Mouse (Mus musculus) midbrain, embryonic 11.5 days (tissue): ENCODE measurements around the gene Gpr6. TPM values are rescaled to one million over a fixed set of nuclear protein-coding genes. Genes with fewer than 3 reads are reported as not detected.

ENCODE experiments used
- ATAC-seq: fragments of 200-750 bp; cut with Nextera tagmentation; 2 replicates; pipeline ENCODE4 v1.8.0; 2017; ENCODE audit warnings: moderate TSS enrichment, moderate library complexity; ENCODE audit not compliant: low FRiP score
- DNase-seq: peaks from one replicate; pipeline ENCODE4 v3.0.0; 2015; ENCODE audit warnings: low spot score; ENCODE audit errors: missing footprints
- H3K27ac ChIP-seq: fragments of 300-500 bp; sonication (generic); 2 replicates; pipeline ENCODE4 v1.5.1; 2014; ENCODE audit warnings: low read depth, low read length
- H3K27me3 ChIP-seq: fragments of 300-500 bp; sonication (generic); 2 replicates; pipeline ENCODE4 v1.6.1; 2014; ENCODE audit warnings: mild to moderate bottlenecking, low read length, moderate library complexity, mixed read lengths; ENCODE audit not compliant: control insufficient read depth, insufficient read depth
- H3K36me3 ChIP-seq: fragments of 300-500 bp; sonication (generic); 2 replicates; pipeline ENCODE4 v1.6.1; 2014; ENCODE audit warnings: mild to moderate bottlenecking, low read length, moderate library complexity, mixed read lengths; ENCODE audit not compliant: control insufficient read depth, insufficient read depth
- H3K4me1 ChIP-seq: fragments of 300-500 bp; sonication (generic); 2 replicates; pipeline ENCODE4 v1.6.1; 2014; ENCODE audit warnings: low read length; ENCODE audit not compliant: control insufficient read depth, insufficient read depth
- H3K4me2 ChIP-seq: fragments of 300-500 bp; sonication (generic); 2 replicates; pipeline ENCODE4 v1.6.1; 2014; ENCODE audit warnings: mild to moderate bottlenecking, moderate library complexity
- H3K4me3 ChIP-seq: fragments of 300-500 bp; sonication (generic); 2 replicates; pipeline ENCODE4 v1.5.1; 2014; ENCODE audit warnings: low read depth, low read length
- H3K9ac ChIP-seq: fragments of 300-500 bp; sonication (generic); 2 replicates; pipeline ENCODE4 v1.6.1; 2014; ENCODE audit warnings: low read length
- H3K9me3 ChIP-seq: fragments of 300-500 bp; sonication (generic); 2 replicates; pipeline ENCODE4 v1.6.1; 2016; ENCODE audit warnings: low read length; ENCODE audit not compliant: control insufficient read depth
- WGBS: fragments of 180-500 bp; shearing (Covaris S2); extraction: QIAGEN DNeasy Blood & Tissue Kit; methylation state at CpG from one replicate; pipeline ENCODE4 v1.1.7; 2014; 5-methylcytosine and 5-hydroxymethylcytosine counted together
- polyA plus RNA-seq: library from polyadenylated mRNA; unstranded; fragments of >200 nt; fragmentation: Nextera tagmentation; extraction: Ambion mirVana; gene quantifications from 2 replicates; pipeline ENCODE4 v1.2.1, GENCODE M21; 2014

Gpr6 gene
- 0.10 TPM in 1 of 2 replicates, not detected in the other for polyA plus RNA-seq

GRCm38 (mm10) chr10:41072116-41072515, at the start of gene Gpr6:
Gene Gpr6, minus strand, starts transcription at chr10:41072285.
- Histone ChIP-seq H3K4me2 (peak within 1 kb of the TSS; percentile 44), H3K9me3 (no peaks in the 10 kb centered on the region), H3K36me3 (no peaks in the 10 kb centered on the region), H3K4me1 (peaks cover 7% of the 10 kb centered on the region; the same call in 1 of the 2 replicates), H3K27me3 (peaks cover 20% of the 10 kb centered on the region), H3K9ac (no peak within 1 kb of the TSS), H3K27ac (no peak within 1 kb of the TSS), H3K4me3 (peak within 1 kb of the TSS; percentile 33)
- WGBS, result under 1% methylated on average over 23 of the region's 23 CpGs
- DNase-seq (no peak), ATAC-seq (peak; percentile 67)

GRCm38 (mm10) chr10:41100060-41100459, 28.0 kb upstream of the Gpr6 start:
- WGBS, result 68% methylated on average over 2 of the region's 2 CpGs
- Histone ChIP-seq H3K4me3 (no peak overlapping the region), H3K9ac (no peak overlapping the region), H3K4me1 (no peaks in the 10 kb centered on the region), H3K4me2 (no peak overlapping the region), H3K27ac (no peak overlapping the region), H3K9me3 (no peaks in the 10 kb centered on the region), H3K36me3 (no peaks in the 10 kb centered on the region), H3K27me3 (no peaks in the 10 kb centered on the region)
- DNase-seq (no peak), ATAC-seq (no peak)

GRCm38 (mm10) chr10:41098137-41098536, 26.1 kb upstream of the Gpr6 start:
- no peak for DNase-seq

GRCm38 (mm10) chr10:41088852-41089251, 16.8 kb upstream of the Gpr6 start:
- no peak for DNase-seq

More at GRCm38 (mm10) chr10:41098137-41098536, 26.1 kb upstream of the Gpr6 start:
- Histone ChIP-seq H3K4me2 (no peak overlapping the region), H3K4me1 (no peaks in the 10 kb centered on the region), H3K9me3 (no peaks in the 10 kb centered on the region), H3K4me3 (no peak overlapping the region), H3K36me3 (no peaks in the 10 kb centered on the region), H3K27ac (no peak overlapping the region), H3K27me3 (no peaks in the 10 kb centered on the region), H3K9ac (no peak overlapping the region)
- 85% methylated on average over 6 of the region's 6 CpGs for WGBS
- ATAC-seq, result no peak

GRCm38 (mm10) chr10:41071696-41072095, 389 bp downstream of the Gpr6 start:
- peak; percentile 98 for DNase-seq

More at GRCm38 (mm10) chr10:41088852-41089251, 16.8 kb upstream of the Gpr6 start:
- Histone ChIP-seq H3K4me1 (no peaks in the 10 kb centered on the region), H3K9me3 (no peaks in the 10 kb centered on the region), H3K9ac (no peak overlapping the region), H3K4me2 (no peak overlapping the region), H3K27ac (no peak overlapping the region), H3K36me3 (no peaks in the 10 kb centered on the region), H3K4me3 (no peak overlapping the region), H3K27me3 (no peaks in the 10 kb centered on the region)
- WGBS, result 58% methylated on average over 7 of the region's 7 CpGs
- no peak for ATAC-seq

GRCm38 (mm10) chr10:41070693-41071651, 1.1 kb downstream of the Gpr6 start:
- DNase-seq (peak; percentile 93), ATAC-seq (peak; percentile 38; the same call in 1 of the 2 replicates)
- H3K9ac ChIP-seq, result no peak overlapping the region
- peak overlapping the region; percentile 44 for H3K4me2 ChIP-seq
- peaks cover 7% of the 10 kb centered on the region; the same call in 1 of the 2 replicates for H3K4me1 ChIP-seq
- no peaks in the 10 kb centered on the region for H3K9me3 ChIP-seq
- H3K36me3 ChIP-seq, result no peaks in the 10 kb centered on the region
- H3K27ac ChIP-seq, result no peak overlapping the region
- WGBS, result 3% methylated on average over 68 of the region's 68 CpGs
- H3K4me3 ChIP-seq, result peak overlapping the region; percentile 33
- peaks cover 20% of the 10 kb centered on the region for H3K27me3 ChIP-seq

More at GRCm38 (mm10) chr10:41071696-41072095, 389 bp downstream of the Gpr6 start:
- H3K9ac ChIP-seq, result no peak overlapping the region
- no peak overlapping the region for H3K27ac ChIP-seq
- no peaks in the 10 kb centered on the region for H3K36me3 ChIP-seq
- peak overlapping the region; percentile 44 for H3K4me2 ChIP-seq
- 4% methylated on average over 11 of the region's 11 CpGs for WGBS
- H3K27me3 ChIP-seq, result peaks cover 20% of the 10 kb centered on the region
- no peaks in the 10 kb centered on the region for H3K9me3 ChIP-seq
- peak overlapping the region; percentile 33 for H3K4me3 ChIP-seq
- peak; percentile 16; the same call in 1 of the 2 replicates for ATAC-seq
- H3K4me1 ChIP-seq, result peaks cover 7% of the 10 kb centered on the region; the same call in 1 of the 2 replicates

- Histone ChIP-seq H3K4me1 (no peaks in the 10 kb centered on the region), H3K4me3 (no peak overlapping the region), H3K36me3 (no peaks in the 10 kb centered on the region), H3K4me2 (no peak overlapping the region), H3K9me3 (no peaks in the 10 kb centered on the region), H3K27ac (no peak overlapping the region), H3K27me3 (no peaks in the 10 kb centered on the region), H3K9ac (no peak overlapping the region)
- 79% methylated on average over 4 of the region's 4 CpGs for WGBS
- ATAC-seq (no peak), DNase-seq (no peak)
Measured at GRCm38 (mm10) chr10:41060250-41060831, 11.7 kb downstream of the Gpr6 start.

GRCm38 (mm10) chr10:41055581-41055980, 16.5 kb downstream of the Gpr6 start:
- no peaks in the 10 kb centered on the region for H3K9me3 ChIP-seq
- no peak overlapping the region for H3K4me3 ChIP-seq
- H3K9ac ChIP-seq, result no peak overlapping the region
- no peaks in the 10 kb centered on the region for H3K27me3 ChIP-seq
- H3K4me2 ChIP-seq, result no peak overlapping the region
- H3K36me3 ChIP-seq, result no peaks in the 10 kb centered on the region
- ATAC-seq (no peak), DNase-seq (no peak)
- whole genome bisulfite sequencing, result 69% methylated on average over 9 of the region's 9 CpGs
- H3K27ac ChIP-seq, result no peak overlapping the region
- no peaks in the 10 kb centered on the region for H3K4me1 ChIP-seq

- Histone ChIP-seq H3K9ac (no peak overlapping the region), H3K27me3 (no peaks in the 10 kb centered on the region), H3K9me3 (no peaks in the 10 kb centered on the region), H3K4me1 (no peaks in the 10 kb centered on the region), H3K4me3 (no peak overlapping the region), H3K4me2 (no peak overlapping the region), H3K27ac (no peak overlapping the region), H3K36me3 (no peaks in the 10 kb centered on the region)
- DNase-seq (no peak), ATAC-seq (no peak)
- WGBS, result 88% methylated on average over 5 of the region's 5 CpGs
Measured at GRCm38 (mm10) chr10:41054005-41054404, 18.1 kb downstream of the Gpr6 start.
